Mouse (Mus musculus) gastrocnemius, adult 8-10 months (tissue): ENCODE data around the gene Dchs2. TPM values are rescaled to one million over a fixed set of nuclear protein-coding genes. Genes with fewer than 3 reads are reported as not detected.
"Not testable (repeated sequence)": the region's sequence is repeated elsewhere in the genome, so short reads cannot be mapped to it uniquely, and the experiment has no call there.

ENCODE experiments used
- DNase-seq, 2 experiments: peaks; one replicate each; pipeline ENCODE4 v3.0.0; 2022; ENCODE audit warnings: low spot score in 2 of 2
- total RNA-seq, 4 experiments: library from RNA; stranded (reverse); gene quantifications; 2 replicates each; pipeline ENCODE4 v1.2.4; 2022

The Dchs2 gene
- under 1 TPM; 0.36 to 0.63 (median 0.39) TPM for total RNA-seq

DNA sequence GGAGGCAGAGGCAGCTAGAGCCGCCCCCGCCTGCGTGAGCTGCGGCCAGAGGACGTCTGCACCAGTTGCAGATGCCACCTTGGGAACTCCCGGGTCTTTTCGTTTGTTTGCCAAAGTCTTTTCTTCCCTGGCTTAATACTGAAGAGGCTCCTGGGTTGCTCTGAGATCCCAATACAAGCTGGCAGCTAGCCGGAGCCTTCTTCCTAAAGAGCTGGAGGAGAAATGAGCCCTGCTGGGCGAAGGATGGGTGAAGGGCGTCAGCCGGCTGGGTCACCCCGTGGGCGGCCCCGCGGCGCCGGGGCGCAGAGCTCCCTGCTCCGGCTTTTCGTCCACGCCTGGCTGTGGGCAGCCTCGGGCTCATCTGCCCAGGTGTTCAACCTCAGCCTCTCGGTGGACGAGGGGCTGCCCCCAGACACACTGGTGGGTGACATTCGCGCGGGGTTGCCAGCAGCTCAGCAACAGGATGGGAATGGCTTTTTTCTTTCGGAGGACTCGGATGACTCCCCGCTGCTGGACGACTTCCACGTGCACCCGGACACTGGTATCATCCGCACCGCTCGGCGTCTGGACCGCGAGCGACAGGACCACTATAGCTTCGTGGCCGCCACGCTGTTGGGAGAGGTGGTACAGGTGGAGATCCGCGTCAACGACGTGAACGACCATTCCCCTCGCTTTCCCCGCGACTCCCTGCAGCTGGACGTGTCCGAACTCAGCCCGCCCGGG, at the start of gene Dchs2:
Gene Dchs2 (plus strand): TSS at position 223 of the 723 bp plus-strand sequence.
- DNase-seq = no peak

DNA sequence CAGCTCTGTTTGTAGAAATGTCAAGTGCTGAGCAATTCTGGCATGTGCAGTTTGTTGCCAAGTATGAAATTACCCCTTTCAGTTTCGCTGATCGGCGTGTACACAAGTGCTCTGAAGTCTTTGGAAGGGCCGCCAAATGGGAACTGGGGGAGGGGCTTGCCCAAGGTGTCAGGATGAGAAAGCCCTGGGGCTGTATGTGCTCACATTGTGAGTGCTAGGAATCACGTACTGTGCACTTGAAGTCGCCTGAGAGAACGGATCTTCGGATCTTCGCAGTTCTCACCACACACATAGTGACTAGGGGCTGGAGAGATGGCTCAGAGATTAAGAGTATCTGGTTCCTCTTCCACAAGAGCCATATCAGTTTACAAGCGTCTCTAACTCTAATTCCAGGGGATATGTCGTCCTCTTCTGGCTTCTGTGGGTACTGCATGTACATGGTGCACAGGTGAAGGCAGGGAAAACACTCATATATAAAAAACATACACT, 47.1 kb upstream of the Dchs2 start:
- peak; percentile 19 to 30 for DNase-seq

DNA sequence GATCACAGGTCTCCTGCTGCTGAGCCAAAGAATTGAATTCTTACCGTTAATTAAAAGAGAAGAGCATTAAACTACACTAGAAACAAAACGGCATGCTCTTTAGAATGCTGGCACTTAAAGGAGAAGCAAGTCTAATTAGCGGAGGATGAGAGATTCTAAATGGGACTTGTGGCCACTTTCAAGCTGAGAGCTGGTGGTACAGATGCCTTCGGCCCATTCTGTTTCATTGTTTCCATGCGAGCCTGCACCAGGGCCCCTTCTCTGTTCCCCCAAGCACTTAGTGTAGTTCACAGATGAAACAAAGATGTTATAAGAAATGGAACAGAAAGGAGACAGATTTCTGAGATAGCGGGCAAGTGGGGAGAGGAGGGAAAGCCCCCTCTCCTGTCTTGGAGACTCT, 30.2 kb upstream of the Dchs2 start:
- DNase-seq = no peak

DNA sequence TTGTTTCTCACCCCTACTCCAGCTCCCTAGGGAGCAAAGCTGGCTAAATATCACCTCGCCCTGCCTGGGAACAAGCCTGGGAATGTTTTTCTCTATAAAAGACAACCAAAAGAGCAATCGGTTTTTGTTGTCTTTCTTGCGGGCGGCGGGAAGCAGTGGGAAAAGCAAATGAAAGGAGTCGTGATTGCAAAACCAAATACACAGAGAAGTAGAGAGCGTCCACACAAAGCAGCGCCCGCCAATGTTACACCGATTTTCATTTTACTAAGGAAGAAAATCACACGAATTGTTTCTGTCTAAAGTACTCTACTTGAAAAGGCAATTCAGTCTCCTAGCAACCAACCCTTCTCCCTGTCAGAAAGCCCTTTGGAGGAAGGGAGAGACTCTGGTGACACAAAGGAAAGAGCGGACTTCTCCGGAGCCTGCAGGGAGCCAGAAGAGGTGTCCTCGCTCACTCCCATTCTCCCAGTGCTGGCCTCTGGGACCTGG, 29.2 kb upstream of the Dchs2 start:
- no peak for DNase-seq

DNA sequence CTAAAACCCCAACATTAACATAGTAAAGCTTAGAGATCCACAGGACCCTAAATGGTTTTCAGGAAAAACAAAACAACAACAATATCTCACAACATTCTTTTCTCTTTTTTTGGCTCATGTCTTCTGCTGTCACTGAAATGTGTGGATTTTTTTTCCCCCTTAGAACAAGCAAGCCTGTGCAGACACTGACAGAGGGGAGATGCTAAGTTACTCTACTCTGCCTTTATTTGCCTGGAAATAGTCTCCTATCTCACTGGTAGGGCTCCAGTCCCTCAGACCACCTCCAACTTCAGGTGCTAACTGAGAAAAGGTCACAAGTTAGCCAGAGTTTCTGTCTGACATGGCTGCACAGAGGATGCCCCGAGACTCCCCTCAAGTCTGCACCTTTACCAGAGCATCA, 28.6 kb upstream of the Dchs2 start:
- DNase-seq = no peak

DNA sequence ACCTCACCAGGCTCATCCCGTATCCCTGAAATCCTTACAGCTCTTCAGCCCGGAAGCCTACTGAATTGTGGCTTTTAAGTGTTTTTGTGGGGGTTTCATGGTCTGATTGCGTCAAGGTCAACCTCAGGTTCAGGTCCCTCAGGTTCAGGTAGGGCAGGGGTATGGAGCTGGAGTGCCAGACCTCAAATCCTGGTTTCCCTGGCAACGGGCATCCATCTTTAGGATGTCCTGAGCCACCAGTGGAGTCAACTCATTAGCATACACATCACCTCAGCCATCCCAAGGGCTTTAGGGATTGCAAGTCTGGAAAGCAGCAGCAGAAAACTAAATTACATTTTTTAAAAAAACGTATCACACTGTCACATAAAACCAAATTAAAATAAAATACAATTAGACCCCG, 28.1 kb upstream of the Dchs2 start:
- no peak for DNase-seq

DNA sequence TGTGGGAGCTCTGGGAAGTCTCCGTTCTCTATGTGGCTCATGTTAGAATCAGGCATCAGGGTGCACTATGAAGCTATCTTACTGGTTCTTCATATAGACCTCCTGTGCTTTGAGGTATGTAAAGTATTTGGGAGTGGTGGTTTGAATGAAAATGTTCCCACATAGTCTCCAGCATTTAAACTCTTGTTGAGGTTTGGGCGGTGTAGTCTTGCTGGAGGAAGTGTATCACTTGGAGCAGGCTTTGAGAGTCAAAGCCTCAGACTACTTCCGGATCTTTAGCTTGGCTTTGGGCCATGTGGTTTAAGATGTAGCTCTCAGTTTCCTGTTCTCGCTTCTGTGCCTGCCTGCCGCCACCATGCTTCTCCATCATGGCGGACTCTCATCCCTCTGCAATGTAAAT, 25.5 kb upstream of the Dchs2 start:
- no peak for DNase-seq

DNA sequence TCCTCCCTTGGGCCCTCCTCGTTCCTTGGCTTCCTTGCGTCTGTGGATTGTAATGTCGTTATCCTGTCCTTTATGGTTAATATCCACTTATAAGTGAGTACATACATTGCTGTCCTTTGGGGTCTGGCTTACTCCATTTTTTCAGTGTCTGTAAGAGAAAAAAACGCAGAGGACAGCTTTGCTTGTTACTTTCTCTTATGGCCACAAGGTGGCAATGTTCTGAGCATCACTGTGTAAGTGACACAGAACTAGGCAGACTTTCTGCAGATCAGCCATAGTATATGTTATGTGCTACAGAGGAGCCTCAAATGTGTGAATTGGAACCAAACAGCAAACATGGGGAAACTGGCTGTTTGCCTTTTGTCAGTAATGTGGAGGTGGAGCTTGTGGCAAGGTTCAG, 17.6 kb upstream of the Dchs2 start:
- DNase-seq = no peak

DNA sequence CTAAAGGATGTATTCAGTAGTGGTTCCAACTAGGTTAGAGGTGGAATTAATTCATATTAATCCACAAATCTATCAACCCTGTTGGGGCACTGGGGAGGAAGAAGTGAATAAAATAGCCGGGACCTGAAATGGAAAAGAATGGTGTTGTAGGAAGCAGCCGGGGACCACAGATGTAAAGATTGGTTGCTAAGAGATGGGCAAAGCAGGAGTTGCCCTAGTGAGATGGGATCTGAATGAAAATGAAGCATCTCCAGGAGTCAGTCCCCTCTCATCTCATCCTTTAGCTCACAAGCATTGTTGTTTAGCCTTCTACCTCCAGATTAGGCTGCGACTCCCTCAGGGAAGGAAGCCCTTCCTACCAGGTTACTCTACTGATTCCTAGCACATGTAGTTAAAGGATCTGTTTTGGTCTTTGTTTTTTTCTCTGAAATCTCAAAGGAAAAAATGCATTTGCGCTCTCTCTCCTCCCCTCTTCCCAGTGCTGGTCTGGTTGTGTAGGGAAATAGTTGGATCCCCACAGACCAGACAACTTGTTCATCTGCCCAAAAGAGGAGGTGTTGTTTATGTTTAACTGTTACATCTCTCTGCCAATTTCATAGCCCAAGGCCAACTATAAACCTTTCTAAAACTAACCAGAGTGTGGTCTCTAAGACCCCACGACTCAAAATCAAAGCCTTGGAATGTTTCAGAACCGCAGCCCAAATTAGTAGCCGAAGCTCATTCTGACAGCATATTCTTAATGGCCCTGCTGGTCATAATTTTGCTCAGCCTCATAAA, 16.1 kb upstream of the Dchs2 start:
- DNase-seq = no peak

DNA sequence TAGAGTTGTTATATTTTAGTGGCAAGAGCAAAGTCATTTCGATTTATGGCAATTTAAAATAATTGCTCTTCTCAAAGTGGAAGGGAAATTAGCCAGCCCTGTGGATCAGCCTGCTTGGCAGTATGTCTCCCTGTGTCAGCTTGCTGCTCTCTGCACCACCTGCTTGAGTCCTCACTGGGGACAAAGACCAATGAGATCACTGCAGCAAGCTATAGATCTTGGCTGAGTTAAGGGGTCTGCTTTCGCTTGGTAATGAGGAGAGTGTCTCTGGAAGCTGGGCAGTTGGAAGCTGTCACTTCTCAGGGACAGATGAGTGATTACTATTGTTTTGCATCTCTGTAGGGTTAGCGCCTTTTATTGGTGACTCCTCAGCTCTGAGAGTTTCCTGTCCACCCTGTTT, 14.9 kb upstream of the Dchs2 start:
- DNase-seq = no peak

DNA sequence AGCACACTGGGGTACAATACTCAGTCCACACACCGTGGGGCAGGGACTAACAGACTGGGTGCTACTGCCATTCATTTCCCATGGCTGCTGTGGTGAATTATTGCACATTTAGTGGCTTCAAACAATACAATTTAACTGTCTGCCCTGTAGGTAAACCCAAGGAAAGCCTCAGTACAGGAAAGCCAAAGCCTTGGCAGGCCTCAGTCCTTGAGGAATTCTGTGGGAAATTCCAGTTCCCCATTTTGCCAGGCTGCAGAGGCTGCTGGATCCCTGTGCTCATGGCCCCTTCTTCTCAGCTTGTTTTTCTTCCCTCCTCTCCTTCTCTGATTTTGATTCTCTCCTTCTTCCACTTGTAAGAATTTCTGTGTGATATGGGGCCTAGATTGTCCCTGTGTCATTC, 12.8 kb upstream of the Dchs2 start:
- no peak for DNase-seq

DNA sequence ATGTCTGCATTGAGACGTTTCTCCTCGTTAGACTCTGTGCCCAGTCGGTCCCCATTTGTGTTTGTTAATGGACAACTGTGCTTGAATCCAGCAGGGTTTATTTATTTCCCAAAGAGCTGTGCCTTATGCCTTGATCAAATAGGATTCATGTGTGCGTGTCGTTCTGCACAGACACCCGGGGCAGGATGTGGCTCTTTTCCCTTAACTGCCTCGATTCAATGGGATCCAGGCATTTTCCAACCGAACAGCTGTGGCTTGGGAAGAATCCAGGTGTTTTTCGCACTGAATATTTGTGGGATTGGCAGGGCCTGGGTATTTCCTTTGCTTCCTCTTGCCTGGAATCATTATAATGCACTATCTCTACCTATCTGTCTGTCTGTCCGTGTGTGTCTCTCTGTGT, 10.2 kb upstream of the Dchs2 start:
- DNase-seq = no peak

DNA sequence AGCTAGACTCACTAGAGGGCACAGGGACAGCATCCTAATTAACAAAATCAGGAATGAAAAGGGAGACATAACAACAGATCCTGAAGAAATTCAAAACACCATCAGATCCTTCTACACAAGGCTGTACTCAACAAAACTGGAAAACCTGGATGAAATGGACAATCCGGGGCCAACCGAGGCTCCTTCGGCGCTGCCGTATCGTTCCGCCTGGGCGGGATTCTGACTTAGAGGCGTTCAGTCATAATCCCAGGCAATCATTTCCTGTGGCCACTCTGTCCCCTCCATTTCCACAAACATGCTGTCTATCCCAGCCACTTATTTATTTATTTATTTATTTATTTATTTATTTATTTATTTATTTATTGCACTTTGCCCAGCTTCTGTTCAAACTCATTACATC, 3.8 kb upstream of the Dchs2 start:
- not testable (repeated sequence) for DNase-seq

DNA sequence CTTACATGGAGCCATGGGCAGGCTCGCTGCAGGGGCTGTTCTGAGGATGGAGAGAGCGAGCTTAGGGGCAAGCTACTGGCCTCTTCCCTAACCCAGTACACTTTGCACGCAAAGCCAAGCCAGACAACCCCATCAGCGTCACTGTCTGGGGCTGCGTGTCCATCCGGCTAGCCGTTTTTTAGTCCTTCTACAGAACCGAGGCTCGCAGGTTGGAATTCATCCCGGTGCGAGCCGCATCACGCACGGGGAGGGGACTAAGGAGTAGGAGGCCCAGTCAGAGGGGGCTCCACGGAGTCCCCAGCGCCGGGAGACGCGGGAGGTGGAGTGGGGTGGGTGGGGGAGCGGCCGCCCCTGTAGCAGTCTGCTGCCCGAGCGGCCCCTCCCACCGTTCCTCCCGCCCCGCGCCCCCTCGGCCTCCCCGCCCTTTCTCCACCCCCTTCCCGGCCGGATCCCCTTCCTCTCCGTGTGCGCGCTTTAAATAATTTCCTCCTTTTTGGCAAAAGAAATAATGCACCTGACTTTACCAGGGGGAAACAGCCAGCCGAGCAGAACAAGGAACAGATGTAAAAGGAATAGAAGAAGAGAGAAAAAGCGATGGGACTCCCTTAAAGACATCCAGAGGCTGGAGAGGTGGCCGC, 541 bp upstream of the Dchs2 start:
- no peak for DNase-seq

DNA sequence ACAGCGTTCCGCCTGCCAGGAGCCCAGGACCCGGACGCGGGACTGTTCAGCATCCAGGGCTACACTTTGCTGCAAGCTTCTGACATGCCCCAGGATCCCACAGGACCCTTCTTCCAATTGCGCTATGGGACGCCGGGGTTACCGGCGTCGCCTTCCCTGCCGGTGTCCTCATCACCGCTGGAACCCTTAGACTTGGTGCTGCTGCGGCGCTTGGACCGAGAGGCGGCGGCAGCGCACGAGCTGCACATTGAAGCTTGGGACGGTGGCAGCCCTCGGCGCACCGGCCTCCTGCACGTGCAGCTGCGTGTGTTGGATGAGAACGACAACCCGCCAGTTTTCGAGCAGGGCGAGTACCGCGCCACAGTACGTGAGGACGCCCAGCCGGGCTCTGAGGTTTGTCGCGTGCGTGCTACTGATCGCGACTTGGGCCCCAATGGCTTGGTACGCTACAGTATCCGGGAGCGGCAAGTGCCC, 738 bp downstream of the Dchs2 start:
- no peak for DNase-seq

DNA sequence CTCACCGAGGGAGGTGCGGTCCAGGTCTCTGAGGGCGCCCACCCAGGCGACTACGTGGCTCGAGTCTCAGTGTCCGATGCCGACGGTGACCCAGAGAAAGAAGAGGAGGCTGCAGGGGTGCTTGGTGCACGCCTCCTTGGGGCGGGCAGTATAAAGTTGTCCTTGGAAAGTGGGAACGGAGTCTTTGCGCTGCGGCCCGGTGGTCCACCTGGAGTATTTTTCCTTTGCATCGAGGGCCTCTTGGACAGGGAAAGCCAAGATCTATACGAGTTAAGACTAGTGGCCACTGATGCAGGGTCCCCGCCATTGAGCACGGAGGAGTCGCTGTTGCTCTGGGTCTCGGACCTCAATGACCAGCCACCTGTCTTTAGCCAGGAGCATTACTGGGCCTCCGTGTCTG, 1.4 kb downstream of the Dchs2 start:
- DNase-seq = no peak

DNA sequence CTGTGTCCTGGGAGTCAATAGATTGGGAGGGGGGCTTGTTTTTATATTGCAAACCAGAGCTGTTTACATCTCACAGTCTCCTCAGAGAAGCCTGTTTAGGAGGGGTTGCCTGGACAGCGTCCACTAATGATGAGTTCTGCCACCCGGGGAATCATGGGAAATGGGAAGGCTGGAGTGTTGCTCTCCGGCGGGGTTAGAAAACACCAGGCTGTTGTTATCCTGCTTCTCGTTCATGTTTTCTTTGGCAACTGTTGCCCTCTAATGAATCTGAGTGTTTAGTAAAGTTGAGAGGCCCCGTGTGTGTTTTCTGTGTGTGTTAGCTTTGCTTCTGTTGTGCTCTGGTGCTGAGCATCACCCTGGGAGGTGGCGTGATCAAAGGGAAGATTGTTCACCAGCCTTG, 8.7 kb downstream of the Dchs2 start:
- DNase-seq = peak; percentile 6 to 14

DNA sequence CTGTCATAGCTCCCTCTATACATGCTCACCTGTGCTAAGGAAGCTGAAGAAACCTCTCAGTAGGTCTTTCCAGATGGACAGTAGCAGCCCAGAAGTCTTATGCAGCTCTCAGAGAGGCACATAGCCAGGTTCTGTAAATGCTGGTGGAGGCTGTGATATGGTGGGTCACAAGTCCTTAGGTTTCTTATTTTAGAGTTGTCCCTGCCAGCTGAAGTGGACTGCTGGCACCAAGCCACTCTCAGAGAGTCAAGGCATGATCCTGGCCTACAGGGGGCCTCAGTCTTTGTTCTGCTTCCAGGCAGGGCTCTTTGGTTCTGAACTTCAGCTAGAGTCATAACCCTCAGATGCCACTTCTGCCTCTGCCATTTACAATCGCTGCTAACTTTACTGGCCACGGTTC, 11.1 kb downstream of the Dchs2 start:
- DNase-seq = no peak

DNA sequence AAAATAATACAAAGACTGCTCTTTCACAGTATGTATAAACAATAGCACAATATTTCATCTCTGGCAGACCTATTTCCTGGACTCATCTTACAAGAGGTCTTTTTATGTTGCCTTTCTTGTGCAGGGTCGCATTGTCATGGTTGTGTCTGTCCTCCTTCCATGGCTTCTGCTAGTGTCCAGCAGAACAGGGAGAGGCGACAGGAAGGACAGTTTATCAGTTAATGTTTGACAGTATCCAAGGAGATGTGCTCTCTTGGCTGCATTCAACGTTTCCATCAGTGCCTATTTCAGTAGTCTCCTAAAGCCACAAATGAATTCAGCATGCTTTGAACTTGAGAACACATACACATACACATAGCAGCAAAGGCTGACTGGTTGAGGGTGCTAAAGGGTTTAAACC, 17.9 kb downstream of the Dchs2 start:
- no peak for DNase-seq

DNA sequence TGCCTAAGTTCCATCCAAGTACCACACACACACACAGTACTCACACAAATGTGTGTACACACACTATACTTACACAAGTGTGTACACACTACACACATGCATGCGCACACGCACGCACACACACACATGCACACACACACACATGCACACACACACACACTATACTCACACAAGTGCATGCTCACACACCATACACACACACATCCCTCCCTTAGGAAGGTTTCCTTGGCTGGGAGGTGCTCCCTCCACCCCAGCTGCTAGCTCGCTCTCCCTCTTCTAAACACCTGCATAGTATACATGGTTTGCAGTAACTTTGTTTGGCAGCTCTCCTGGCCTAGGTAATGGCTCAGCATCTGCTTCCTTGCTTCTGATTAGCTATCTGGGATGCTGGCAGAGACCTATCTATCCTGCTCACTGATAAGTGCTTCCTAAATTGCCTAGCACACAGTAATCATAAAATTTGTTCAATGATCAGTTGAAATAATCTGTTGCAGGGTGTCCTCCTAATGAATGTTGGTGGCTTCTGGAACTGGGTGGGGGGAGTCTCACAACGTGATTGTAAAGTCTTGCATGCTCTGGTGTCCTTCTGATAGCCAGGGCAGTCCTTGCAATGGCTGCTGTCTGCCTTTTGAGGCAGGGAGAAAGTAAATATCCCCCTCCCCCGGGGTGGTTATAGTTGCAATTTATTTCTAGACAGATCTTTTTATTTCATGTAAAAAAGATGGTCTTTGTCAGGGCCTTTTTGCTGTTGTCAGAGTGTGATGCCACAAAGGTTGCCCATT, 19.7 kb downstream of the Dchs2 start:
- no peak for DNase-seq

DNA sequence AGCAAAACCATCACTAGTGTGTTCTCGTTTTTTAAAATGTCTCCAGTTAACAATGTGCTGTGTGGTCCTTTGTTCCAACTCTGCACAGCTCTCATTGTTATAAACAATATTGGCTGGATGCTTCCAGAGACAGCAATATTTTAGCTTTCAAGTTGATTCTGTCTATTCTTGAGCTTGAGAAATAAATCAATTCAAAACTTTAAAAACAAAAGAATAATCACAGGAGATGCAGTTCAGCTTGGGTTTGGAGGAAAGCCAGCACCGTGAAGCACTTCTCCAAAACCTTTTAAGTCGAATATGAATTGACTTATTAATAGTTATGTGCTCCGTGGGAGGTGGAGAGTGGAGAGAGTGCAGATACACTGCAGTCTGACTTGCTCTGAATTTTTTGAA, 20.3 kb downstream of the Dchs2 start:
- no peak for DNase-seq
